Mouse (Mus musculus) spleen, postnatal 4 days (tissue): Measurements from ENCODE around the gene Jph2.

Experiments used
- DNase-seq, 2 experiments: peaks; one replicate each; pipeline ENCODE4 v3.0.0; 2022; ENCODE audit warnings: low spot score in 2 of 2

Jph2 gene

DNA sequence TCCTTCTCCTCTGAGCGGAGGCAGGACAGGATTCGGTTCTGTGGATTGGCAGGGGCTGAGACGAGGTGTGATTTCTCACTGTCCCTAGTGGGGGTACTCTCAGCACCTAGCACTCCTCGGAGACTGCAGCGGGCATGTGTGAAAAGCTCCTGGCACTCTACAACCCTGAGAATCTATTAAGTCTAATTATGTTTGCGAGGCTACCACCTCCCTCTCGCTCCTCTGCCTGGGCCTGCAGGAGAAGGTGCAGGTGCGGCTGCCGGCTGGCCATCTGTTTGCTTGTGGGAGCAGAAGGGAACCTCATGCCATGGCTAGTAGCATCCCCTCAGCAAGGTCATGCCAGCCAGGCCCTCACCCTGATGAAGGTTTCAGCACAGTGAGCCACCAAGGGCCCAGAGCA is 94.8 kb downstream of the Jph2 start:
- no peak for DNase-seq

DNA sequence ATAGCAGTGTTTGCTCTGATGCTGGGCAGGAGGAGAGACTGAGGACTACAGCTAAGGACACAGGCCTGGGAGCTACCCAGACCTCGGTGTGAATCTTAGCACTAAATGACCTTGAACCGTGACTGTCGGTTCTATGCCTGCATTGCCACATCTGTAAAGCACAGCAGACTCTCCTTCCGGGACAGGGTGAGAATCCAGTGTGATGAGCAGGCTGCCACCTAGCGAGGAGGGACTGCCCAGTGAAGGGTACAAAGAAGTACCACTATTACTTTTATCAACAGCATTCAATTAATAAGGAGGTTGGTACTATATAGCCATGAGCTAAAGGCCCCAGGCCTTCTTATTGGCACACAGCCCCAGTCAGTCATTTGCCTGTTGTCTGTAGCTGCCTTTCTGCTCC is 96.2 kb downstream of the Jph2 start:
- no peak for DNase-seq

DNA sequence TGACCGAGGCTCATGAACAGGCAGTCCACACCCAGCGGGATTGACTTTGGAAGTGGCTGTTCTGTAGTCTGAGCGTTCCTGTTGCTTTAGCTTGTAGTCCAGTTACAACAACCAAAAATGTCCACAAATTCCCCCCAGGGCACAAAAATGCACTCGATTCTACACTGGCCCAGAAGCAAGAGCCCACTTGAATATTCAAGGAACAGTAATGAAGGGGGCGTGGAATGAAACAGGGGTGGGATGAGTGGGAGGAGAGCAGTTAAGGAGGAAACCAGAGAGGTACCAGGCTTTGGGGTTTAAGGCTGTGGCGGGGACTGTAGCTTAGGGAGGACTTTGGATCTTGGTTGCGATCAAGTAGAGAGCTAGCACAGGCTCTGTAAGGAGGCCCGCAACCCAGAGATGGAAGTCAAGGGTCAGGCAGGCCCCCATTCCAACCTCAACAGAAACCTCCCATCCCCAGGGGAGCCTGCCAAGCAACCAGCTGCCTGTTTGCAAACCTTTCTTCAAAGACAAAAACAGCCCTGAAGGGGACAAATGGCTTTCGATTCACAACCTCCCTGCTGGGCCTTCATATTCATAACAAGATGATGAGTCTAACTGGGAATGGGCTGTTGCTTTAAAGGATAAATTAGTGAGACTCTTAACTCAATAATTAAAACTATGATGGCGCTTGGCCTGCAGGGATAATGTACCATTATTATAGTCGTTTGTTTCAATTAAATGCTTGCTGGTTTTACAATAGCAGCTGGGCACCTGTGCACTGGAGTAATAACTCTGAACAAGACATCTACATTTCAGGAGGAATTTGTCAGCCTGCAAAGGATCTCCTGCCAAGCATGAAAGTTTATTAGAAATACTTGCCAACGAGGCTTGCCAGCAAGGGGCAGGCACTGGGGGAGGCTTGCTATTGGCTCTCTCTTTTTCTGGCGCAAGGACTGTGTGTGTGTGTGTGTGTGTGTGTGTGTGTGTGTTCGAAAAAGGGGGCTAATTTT is 97.4 kb downstream of the Jph2 start:
- DNase-seq, result no peak

DNA sequence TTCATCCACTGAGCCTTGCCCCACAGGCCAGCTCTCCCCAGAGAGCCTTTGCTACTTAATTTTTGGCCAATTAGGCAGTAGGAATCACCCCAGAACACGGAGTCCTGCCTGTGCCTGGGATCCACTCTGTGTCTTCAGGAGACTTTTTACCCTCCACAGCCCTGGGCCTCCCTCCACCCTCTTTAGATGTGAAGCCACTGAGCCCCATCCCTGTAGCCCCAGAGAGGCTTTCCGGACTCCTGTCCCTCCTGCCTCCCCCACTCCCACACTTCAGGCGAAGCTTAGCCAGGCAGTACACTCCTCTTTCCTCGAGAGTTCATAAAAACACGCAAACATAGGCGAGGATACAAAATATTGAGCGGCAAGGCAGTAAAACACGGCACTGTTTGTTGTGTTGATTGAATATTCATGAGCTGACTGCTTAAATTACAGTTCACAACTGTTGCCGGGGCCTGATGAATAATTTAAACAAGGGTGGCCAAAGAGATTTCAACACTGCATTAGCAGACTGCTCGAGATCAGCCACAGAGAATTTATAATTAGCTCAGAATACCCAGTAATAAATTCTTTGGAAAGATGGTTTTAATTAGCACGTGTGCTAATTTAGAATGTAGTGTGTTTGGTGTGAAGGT is 100.7 kb downstream of the Jph2 start:
- no peak for DNase-seq

DNA sequence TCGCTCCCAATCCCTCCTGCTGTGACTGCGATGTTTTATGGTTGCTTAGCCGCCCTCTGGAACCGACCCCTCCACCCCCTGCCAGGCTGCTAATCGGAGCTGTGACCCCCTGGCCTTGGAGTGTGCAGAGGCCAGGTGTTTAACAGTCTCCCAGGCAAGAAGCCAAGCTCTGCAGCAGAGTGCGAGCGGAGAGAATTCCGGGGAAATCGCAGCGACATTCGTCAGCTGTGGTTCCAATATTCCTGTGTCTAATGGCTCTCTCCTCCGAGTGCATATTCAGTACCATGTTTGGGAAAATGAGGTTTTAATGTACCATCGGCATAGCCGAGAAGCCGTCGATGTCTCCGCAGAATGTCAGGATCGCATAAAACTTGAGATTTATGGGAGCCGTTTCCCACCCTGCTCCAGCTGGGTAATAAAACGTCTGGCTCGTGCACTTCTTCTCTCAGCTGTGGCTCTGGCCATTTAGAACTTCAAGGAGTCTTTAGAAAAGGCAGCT is 108.9 kb downstream of the Jph2 start:
- DNase-seq, result no peak
